Mouse (Mus musculus) brain, adult 2 months (tissue): Measurements from ENCODE around the gene Phka1.

ENCODE experiments used
- DNase-seq: peaks from one replicate; pipeline ENCODE4 v3.0.0; 2011; ENCODE audit warnings: low read depth, low spot score

Phka1 gene

DNA sequence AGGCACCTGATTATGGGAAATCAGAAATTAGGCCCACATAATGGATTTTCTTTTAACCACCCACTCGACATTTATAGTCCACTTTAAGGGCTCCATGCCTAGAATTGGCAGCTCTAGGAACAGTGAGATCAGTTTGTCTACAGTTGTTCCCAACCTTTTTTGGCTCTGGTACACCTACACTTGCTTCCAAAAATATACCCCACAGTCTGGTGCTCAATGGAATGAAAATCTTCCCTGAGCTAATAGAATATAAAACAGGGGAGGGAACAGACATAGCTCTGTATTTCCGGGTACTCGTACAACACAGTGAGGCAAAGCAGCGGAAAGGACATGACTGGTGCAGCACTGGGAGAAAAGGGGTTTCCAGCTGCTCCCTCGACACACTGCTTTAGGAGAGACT is 168.5 kb downstream of the Phka1 start:
- peak; percentile 78 for DNase-seq
